Mouse (Mus musculus): ENCODE data around the gene Ripply2. TPM values are rescaled to one million over a fixed set of nuclear protein-coding genes. Genes with fewer than 3 reads are reported as not detected.
A peak's percentile ranks its signal among the peaks of the same experiment; 100 is the strongest.
"Not testable (repeated sequence)": the region's sequence is repeated elsewhere in the genome, so short reads cannot be mapped to it uniquely, and the experiment has no call there.

The Ripply2 gene
- polyA plus RNA-seq (2014; fragmentation: Nextera tagmentation; extraction: Ambion mirVana) = 0.32 TPM in 1 of 2 replicates, not detected in the other

DNA sequence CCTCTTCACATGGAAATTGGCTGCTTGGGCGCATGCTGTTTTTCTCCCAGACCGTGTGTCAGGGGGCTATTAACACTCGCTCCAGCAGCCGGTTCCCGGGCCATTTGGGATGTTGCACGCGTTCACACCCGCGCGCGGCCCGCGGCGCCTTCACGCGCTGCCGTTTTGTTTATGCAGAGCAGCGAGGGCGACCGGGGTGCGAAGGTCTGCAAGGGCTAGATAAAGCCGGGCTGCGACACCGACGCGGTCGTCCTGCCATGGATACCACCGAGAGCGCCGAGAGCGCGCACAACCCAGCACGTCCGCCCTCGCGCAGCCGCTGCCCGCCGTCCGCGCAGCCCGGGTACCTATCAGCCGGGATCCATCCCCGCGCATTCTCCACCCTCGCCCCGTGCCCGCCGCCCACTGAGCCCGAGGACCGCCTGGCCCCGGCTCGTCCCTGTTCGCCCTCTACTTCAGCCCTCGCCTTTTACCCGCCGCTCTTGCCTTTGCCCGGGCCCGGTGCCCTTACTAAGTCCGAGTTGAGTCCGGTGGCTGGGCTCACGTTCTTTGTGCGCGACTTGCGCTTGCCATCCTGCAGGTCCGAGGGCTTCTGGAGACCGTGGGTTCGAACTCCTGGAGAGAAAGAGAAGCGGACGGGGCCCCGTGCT is at the start of gene Ripply2:
Ripply2 (plus strand) TSS at position 250 of the 650 bp plus-strand sequence.
- H3K27me3 ChIP-seq (replicated peaks; ENCODE audit: control insufficient read depth, insufficient read depth, low read length) = peaks cover 47% of the 10 kb centered on the region
- peak; percentile 62; the same call in 1 of the 2 replicates for ATAC-seq (ENCODE audit: low read depth)
- no peak for DNase-seq (ENCODE audit: low spot score)

GRCm38 (mm10) chr9:86972471-86972870 is 42.9 kb upstream of the Ripply2 start:
- H3K9me3 ChIP-seq (ENCODE audit: control insufficient read depth, low read length); H3K4me2 ChIP-seq (ENCODE audit: low read depth, low read length); H3K27ac ChIP-seq (replicated peaks; ENCODE audit: low read depth, low read length); H3K27me3 ChIP-seq (replicated peaks; ENCODE audit: control insufficient read depth, insufficient read depth, low read length); H3K4me3 ChIP-seq (ENCODE audit: low read depth, low read length); ATAC-seq (ENCODE audit: low read depth); DNase-seq (ENCODE audit: low spot score); H3K36me3 ChIP-seq (ENCODE audit: control insufficient read depth, insufficient read depth, low read length); H3K4me1 ChIP-seq (ENCODE audit: control insufficient read depth, insufficient read depth, low read length); H3K9ac ChIP-seq (ENCODE audit: low read depth, low read length): not testable (repeated sequence)

More for the DNA sequence above, at the start of gene Ripply2:
- Histone ChIP-seq H3K36me3 (ENCODE audit: control insufficient read depth, insufficient read depth, low read length) (no peaks in the 10 kb centered on the region), H3K4me3 (ENCODE audit: low read depth, low read length) (peak within 1 kb of the TSS; percentile 49), H3K9ac (ENCODE audit: low read depth, low read length) (peak within 1 kb of the TSS; percentile 55), H3K9me3 (ENCODE audit: control insufficient read depth, low read length) (no peaks in the 10 kb centered on the region), H3K27ac (replicated peaks; ENCODE audit: low read depth, low read length) (no peak within 1 kb of the TSS), H3K4me2 (ENCODE audit: low read depth, low read length) (peak within 1 kb of the TSS; percentile 59), H3K4me1 (ENCODE audit: control insufficient read depth, insufficient read depth, low read length) (no peaks in the 10 kb centered on the region)
- WGBS = 1% methylated on average over 39 of the region's 71 CpGs

- Histone ChIP-seq H3K27ac (replicated peaks; ENCODE audit: low read depth, low read length) (no peak overlapping the region), H3K4me1 (ENCODE audit: control insufficient read depth, insufficient read depth, low read length) (no peaks in the 10 kb centered on the region), H3K4me3 (ENCODE audit: low read depth, low read length) (no peak overlapping the region), H3K9ac (ENCODE audit: low read depth, low read length) (no peak overlapping the region), H3K36me3 (ENCODE audit: control insufficient read depth, insufficient read depth, low read length) (no peaks in the 10 kb centered on the region), H3K27me3 (replicated peaks; ENCODE audit: control insufficient read depth, insufficient read depth, low read length) (no peaks in the 10 kb centered on the region), H3K4me2 (ENCODE audit: low read depth, low read length) (no peak overlapping the region), H3K9me3 (ENCODE audit: control insufficient read depth, low read length) (no peaks in the 10 kb centered on the region)
- no peak for DNase-seq (ENCODE audit: low spot score)
- no peak for ATAC-seq (ENCODE audit: low read depth)
- WGBS = 57% methylated on average over 4 of the region's 4 CpGs
These were observed 41.8 kb upstream of the Ripply2 start for GRCm38 (mm10) chr9:86973562-86973961.

- Histone ChIP-seq H3K9me3 (ENCODE audit: control insufficient read depth, low read length) (no peaks in the 10 kb centered on the region), H3K27me3 (replicated peaks; ENCODE audit: control insufficient read depth, insufficient read depth, low read length) (no peaks in the 10 kb centered on the region), H3K27ac (replicated peaks; ENCODE audit: low read depth, low read length) (no peak overlapping the region), H3K36me3 (ENCODE audit: control insufficient read depth, insufficient read depth, low read length) (no peaks in the 10 kb centered on the region), H3K4me2 (ENCODE audit: low read depth, low read length) (no peak overlapping the region), H3K4me3 (ENCODE audit: low read depth, low read length) (no peak overlapping the region), H3K4me1 (ENCODE audit: control insufficient read depth, insufficient read depth, low read length) (no peaks in the 10 kb centered on the region), H3K9ac (ENCODE audit: low read depth, low read length) (no peak overlapping the region)
- WGBS = 77% methylated on average over 4 of the region's 4 CpGs
- ATAC-seq (ENCODE audit: low read depth) (no peak), DNase-seq (ENCODE audit: low spot score) (no peak)
These were observed 38.4 kb upstream of the Ripply2 start for GRCm38 (mm10) chr9:86976896-86977295.

DNA sequence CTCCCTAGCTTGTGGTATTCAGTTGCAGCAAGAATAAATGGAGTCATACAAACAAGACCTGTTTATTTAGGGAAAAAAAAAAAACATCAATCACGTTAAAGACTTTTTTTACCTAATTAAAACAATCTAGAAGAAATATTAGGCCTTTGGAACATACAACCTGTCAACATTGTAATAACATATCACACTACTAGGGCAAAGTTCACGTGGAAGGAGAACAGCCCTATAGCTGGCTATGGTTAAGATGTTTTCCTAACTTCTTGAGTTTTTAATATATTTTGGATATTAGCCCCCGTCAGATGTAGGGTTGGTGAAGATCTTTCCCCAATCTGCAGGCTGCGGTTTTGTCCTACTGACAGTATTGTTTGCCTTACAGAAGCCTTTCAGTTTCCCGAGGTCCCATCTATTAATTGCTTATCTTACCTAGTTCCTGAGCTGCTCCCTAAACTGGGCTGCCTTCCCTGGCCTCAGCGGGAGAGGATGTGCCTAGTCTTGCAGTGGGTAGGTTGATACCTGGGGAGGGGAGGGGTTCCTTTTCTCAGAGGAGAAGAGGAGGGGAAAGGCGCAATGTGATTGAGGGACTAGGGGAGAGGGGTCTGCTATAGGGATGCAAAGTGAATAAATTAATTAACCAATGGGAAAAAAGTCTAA is 37.0 kb upstream of the Ripply2 start:
- no peaks in the 10 kb centered on the region for H3K27me3 ChIP-seq (replicated peaks; ENCODE audit: control insufficient read depth, insufficient read depth, low read length)
- H3K27ac ChIP-seq (replicated peaks; ENCODE audit: low read depth, low read length) = no peak overlapping the region
- no peak for DNase-seq (ENCODE audit: low spot score)
- no peak overlapping the region for H3K4me2 ChIP-seq (ENCODE audit: low read depth, low read length)
- ATAC-seq (ENCODE audit: low read depth) = no peak
- no peak overlapping the region for H3K9ac ChIP-seq (ENCODE audit: low read depth, low read length)
- no peak overlapping the region for H3K4me3 ChIP-seq (ENCODE audit: low read depth, low read length)
- H3K36me3 ChIP-seq (ENCODE audit: control insufficient read depth, insufficient read depth, low read length) = no peaks in the 10 kb centered on the region
- 61% methylated on average over 7 of the region's 7 CpGs for WGBS
- H3K9me3 ChIP-seq (ENCODE audit: control insufficient read depth, low read length) = no peaks in the 10 kb centered on the region
- H3K4me1 ChIP-seq (ENCODE audit: control insufficient read depth, insufficient read depth, low read length) = no peaks in the 10 kb centered on the region

GRCm38 (mm10) chr9:86980048-86980447 is 35.3 kb upstream of the Ripply2 start:
- H3K4me2 ChIP-seq (ENCODE audit: low read depth, low read length) = no peak overlapping the region
- H3K27ac ChIP-seq (replicated peaks; ENCODE audit: low read depth, low read length) = no peak overlapping the region
- H3K4me1 ChIP-seq (ENCODE audit: control insufficient read depth, insufficient read depth, low read length) = no peaks in the 10 kb centered on the region
- DNase-seq (ENCODE audit: low spot score) (no peak), ATAC-seq (ENCODE audit: low read depth) (no peak)
- H3K4me3 ChIP-seq (ENCODE audit: low read depth, low read length) = no peak overlapping the region
- H3K9me3 ChIP-seq (ENCODE audit: control insufficient read depth, low read length) = no peaks in the 10 kb centered on the region
- no peak overlapping the region for H3K9ac ChIP-seq (ENCODE audit: low read depth, low read length)
- no peaks in the 10 kb centered on the region for H3K27me3 ChIP-seq (replicated peaks; ENCODE audit: control insufficient read depth, insufficient read depth, low read length)
- H3K36me3 ChIP-seq (ENCODE audit: control insufficient read depth, insufficient read depth, low read length) = no peaks in the 10 kb centered on the region

GRCm38 (mm10) chr9:86980942-86981341 is 34.4 kb upstream of the Ripply2 start:
- WGBS = 55% methylated on average over 2 of the region's 2 CpGs
- no peak for ATAC-seq (ENCODE audit: low read depth)

DNA sequence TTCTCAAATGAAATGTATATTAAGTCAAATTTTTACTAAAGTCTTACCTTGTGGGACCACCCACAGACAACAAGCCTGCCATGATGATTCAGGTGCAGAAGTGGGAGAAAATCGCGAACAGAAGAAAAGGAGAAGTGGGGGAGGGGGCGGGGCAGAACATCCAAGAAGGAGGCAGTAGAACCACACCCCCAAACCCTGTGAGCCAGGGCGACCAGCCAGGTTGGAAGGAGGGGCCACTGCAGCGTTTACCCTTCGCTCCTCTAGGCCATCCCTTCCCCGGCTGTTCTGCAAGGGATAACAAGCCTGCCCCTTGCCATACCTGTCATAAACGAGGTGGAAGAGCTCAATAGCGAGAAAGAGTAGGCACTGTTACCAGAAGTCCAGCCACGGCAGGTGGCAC is 33.8 kb upstream of the Ripply2 start:
- Histone ChIP-seq H3K4me1 (ENCODE audit: control insufficient read depth, insufficient read depth, low read length) (no peaks in the 10 kb centered on the region), H3K9ac (ENCODE audit: low read depth, low read length) (no peak overlapping the region), H3K4me2 (ENCODE audit: low read depth, low read length) (no peak overlapping the region), H3K4me3 (ENCODE audit: low read depth, low read length) (no peak overlapping the region), H3K27me3 (replicated peaks; ENCODE audit: control insufficient read depth, insufficient read depth, low read length) (no peaks in the 10 kb centered on the region), H3K27ac (replicated peaks; ENCODE audit: low read depth, low read length) (no peak overlapping the region), H3K36me3 (ENCODE audit: control insufficient read depth, insufficient read depth, low read length) (no peaks in the 10 kb centered on the region), H3K9me3 (ENCODE audit: control insufficient read depth, low read length) (no peaks in the 10 kb centered on the region)
- DNase-seq (ENCODE audit: low spot score) = no peak
- 11% methylated on average over 10 of the region's 10 CpGs for WGBS
- peak; percentile 41; the same call in 1 of the 2 replicates for ATAC-seq (ENCODE audit: low read depth)

More at GRCm38 (mm10) chr9:86980942-86981341, 34.4 kb upstream of the Ripply2 start:
- Histone ChIP-seq H3K4me1 (ENCODE audit: control insufficient read depth, insufficient read depth, low read length) (no peaks in the 10 kb centered on the region), H3K27me3 (replicated peaks; ENCODE audit: control insufficient read depth, insufficient read depth, low read length) (no peaks in the 10 kb centered on the region), H3K4me2 (ENCODE audit: low read depth, low read length) (no peak overlapping the region), H3K9ac (ENCODE audit: low read depth, low read length) (no peak overlapping the region), H3K9me3 (ENCODE audit: control insufficient read depth, low read length) (no peaks in the 10 kb centered on the region), H3K4me3 (ENCODE audit: low read depth, low read length) (no peak overlapping the region), H3K27ac (replicated peaks; ENCODE audit: low read depth, low read length) (no peak overlapping the region), H3K36me3 (ENCODE audit: control insufficient read depth, insufficient read depth, low read length) (no peaks in the 10 kb centered on the region)
- no peak for DNase-seq (ENCODE audit: low spot score)

GRCm38 (mm10) chr9:86984583-86984982 is 30.8 kb upstream of the Ripply2 start:
- no peak for ATAC-seq (ENCODE audit: low read depth)
- H3K4me1 ChIP-seq (ENCODE audit: control insufficient read depth, insufficient read depth, low read length) = no peaks in the 10 kb centered on the region
- WGBS = 70% methylated on average over 3 of the region's 3 CpGs
- DNase-seq (ENCODE audit: low spot score) = no peak
- no peaks in the 10 kb centered on the region for H3K36me3 ChIP-seq (ENCODE audit: control insufficient read depth, insufficient read depth, low read length)
- no peak overlapping the region for H3K27ac ChIP-seq (replicated peaks; ENCODE audit: low read depth, low read length)
- no peaks in the 10 kb centered on the region for H3K27me3 ChIP-seq (replicated peaks; ENCODE audit: control insufficient read depth, insufficient read depth, low read length)
- no peak overlapping the region for H3K4me3 ChIP-seq (ENCODE audit: low read depth, low read length)
- H3K9me3 ChIP-seq (ENCODE audit: control insufficient read depth, low read length) = no peaks in the 10 kb centered on the region
- H3K9ac ChIP-seq (ENCODE audit: low read depth, low read length) = no peak overlapping the region
- no peak overlapping the region for H3K4me2 ChIP-seq (ENCODE audit: low read depth, low read length)

Measured in embryonic facial prominence, embryonic 14.5 days (tissue).